In genomic region chr2:13574801-13575150, GRCm38 (mm10) we compare ENCODE assay signal across 8 mouse cellular contexts. TPM values are rescaled to one million over a fixed set of nuclear protein-coding genes. Genes with fewer than 3 reads are reported as not detected.
DNase-seq lines count a peak whose midpoint lies in the region; ATAC-seq lines count a peak whose summit lies in the region.

No protein-coding gene starts in this region.

- H3K4me2 ChIP-seq in kidney, embryonic 16.5 days (replicated peaks; ENCODE audit: low read depth, low read length), result peak overlapping the region; percentile 63

- no peaks in the 10 kb centered on the region for H3K9me3 ChIP-seq in kidney, embryonic 16.5 days (ENCODE audit: low read length)
- no peaks in the 10 kb centered on the region for H3K9me3 ChIP-seq in heart, embryonic 10.5 days
- H3K9me3 ChIP-seq in megakaryocyte, embryonic 14.5 days, result no peaks in the 10 kb centered on the region

- 0 out of 2 replicates have a peak, but pooled peaks cover 3% of the 10 kb centered on the region for H3K27me3 ChIP-seq in kidney, embryonic 16.5 days (ENCODE audit: insufficient read depth, low read length)
- H3K27me3 ChIP-seq in heart, embryonic 10.5 days (ENCODE audit: insufficient read depth, poor library complexity, severe bottlenecking), result no peaks in the 10 kb centered on the region
- H3K27me3 ChIP-seq in megakaryocyte, embryonic 14.5 days (replicated peaks), result peaks cover 61% of the 10 kb centered on the region
- H3K27me3 ChIP-seq in splenic B cell, adult 2 months (ENCODE audit: control insufficient read depth, insufficient read depth, low read length, poor library complexity, severe bottlenecking), result no peaks in the 10 kb centered on the region

- peak; percentile 43 for ATAC-seq in kidney, embryonic 16.5 days (ENCODE audit: low FRiP score, low TSS enrichment)

- H3K4me3 ChIP-seq in kidney, embryonic 16.5 days (ENCODE audit: low read length), result peak overlapping the region; percentile 77
- H3K4me3 ChIP-seq in heart, embryonic 10.5 days, result peak overlapping the region; percentile 80
- peak overlapping the region; percentile 95 for H3K4me3 ChIP-seq in megakaryocyte, embryonic 14.5 days (replicated peaks)

- WGBS in kidney, embryonic 16.5 days, result under 1% methylated on average over 21 of the region's 21 CpGs
- under 1% methylated on average over 21 of the region's 21 CpGs for WGBS in heart, embryonic 10.5 days

- peak overlapping the region; percentile 98 for H3K27ac ChIP-seq in kidney, embryonic 16.5 days (ENCODE audit: low read length)
- H3K27ac ChIP-seq in heart, embryonic 10.5 days, result peak overlapping the region; percentile 94

- peak overlapping the region; percentile 85 for H3K9ac ChIP-seq in kidney, embryonic 16.5 days (replicated peaks; ENCODE audit: low read length)

- no peak for DNase-seq in kidney, adult 11 months
- peak; percentile 57 for DNase-seq in embryo, embryonic 10.5 days (ENCODE audit: low spot score)
- peak; percentile 83 for DNase-seq in heart, embryonic 10.5 days (ENCODE audit: low spot score)
- DNase-seq in kidney, postnatal 25 days, result peak; percentile 15 to 58
- DNase-seq in splenic B cell, adult 2 months (ENCODE audit: low read depth, low spot score), result peak; percentile 81
- DNase-seq in left cerebral cortex, adult 9 months (ENCODE audit: low spot score in 2 of 2), result no peak

- peaks cover 20% of the 10 kb centered on the region for H3K4me1 ChIP-seq in kidney, embryonic 16.5 days (ENCODE audit: insufficient read depth, low read length)
- peaks cover 18% of the 10 kb centered on the region for H3K4me1 ChIP-seq in heart, embryonic 10.5 days
- peaks cover 40% of the 10 kb centered on the region for H3K4me1 ChIP-seq in megakaryocyte, embryonic 14.5 days

- H3K36me3 ChIP-seq in kidney, embryonic 16.5 days (ENCODE audit: insufficient read depth, low read length), result peaks cover 18% of the 10 kb centered on the region
- peaks cover 36% of the 10 kb centered on the region for H3K36me3 ChIP-seq in heart, embryonic 10.5 days
- H3K36me3 ChIP-seq in megakaryocyte, embryonic 14.5 days (replicated peaks; ENCODE audit: low read length), result peaks cover 15% of the 10 kb centered on the region
- H3K36me3 ChIP-seq in splenic B cell, adult 2 months (ENCODE audit: control insufficient read depth, insufficient read depth, low read length, poor library complexity, severe bottlenecking), result peaks cover 13% of the 10 kb centered on the region; the same call in 1 of the 2 replicates

RNA-seq across cellular contexts. Expression of gene Vim, which starts 1.0 kb away (rescaled TPM):
- 489 and 497 TPM in 2 replicates for polyA plus RNA-seq in kidney, embryonic 16.5 days (2015; fragmentation: Nextera tagmentation; extraction: Ambion mirVana)
- 590 and 679 TPM in 2 replicates for polyA plus RNA-seq in heart, embryonic 10.5 days (2016; fragmentation: Nextera tagmentation; extraction: Ambion mirVana)
- polyA plus RNA-seq in megakaryocyte, embryonic 14.5 days (2012; ENCODE audit: insufficient read depth, low replicate concordance), result 168 and 727 TPM in 2 replicates

RNA-seq across cellular contexts. Expression of gene Trdmt1, which starts 30.3 kb away (rescaled TPM):
- polyA plus RNA-seq in kidney, embryonic 16.5 days (2015; fragmentation: Nextera tagmentation; extraction: Ambion mirVana), result 13.4 and 14.2 TPM in 2 replicates
- polyA plus RNA-seq in heart, embryonic 10.5 days (2016; fragmentation: Nextera tagmentation; extraction: Ambion mirVana), result 8.7 and 10.4 TPM in 2 replicates
- polyA plus RNA-seq in megakaryocyte, embryonic 14.5 days (2012; ENCODE audit: insufficient read depth, low replicate concordance), result 0.82 TPM in 1 of 2 replicates, not detected in the other

Comparison
In these comparisons a context has a peak if more than half of its experiments do, and no peak if none do; other contexts are left out.
1. DNase-seq: peak in embryo, embryonic 10.5 days (single experiment), heart, embryonic 10.5 days (single experiment), kidney, postnatal 25 days (2 of 2) and splenic B cell, adult 2 months (single experiment); none in kidney, adult 11 months (single experiment) and left cerebral cortex, adult 9 months (0 of 2).
2. Peak in every context shown above with its lines, with median percentiles within 50 percentile points of each other: H3K4me3 ChIP-seq.